Mouse (Mus musculus): Measurements from ENCODE around the gene Tec. TPM values are rescaled to one million over a fixed set of nuclear protein-coding genes. Genes with fewer than 3 reads are reported as not detected.

Gene Tec
- polyA plus RNA-seq, 1 experiment from 2014 or later = 4.6 TPM

GRCm38 (mm10) chr5:72758925-72759924, 109.1 kb downstream of the Tec start:
- no peaks in the 10 kb centered on the region for H3K27me3 ChIP-seq
- H3K4me1 ChIP-seq = no peaks in the 10 kb centered on the region
- no peaks in the 10 kb centered on the region for H3K9me3 ChIP-seq
- WGBS = 65% methylated on average over 13 of the region's 13 CpGs
- no peak for ATAC-seq (ENCODE audit: borderline replicate concordance, extremely low read depth, low FRiP score, low TSS enrichment)
- H3K36me3 ChIP-seq = no peaks in the 10 kb centered on the region
- no peak overlapping the region for H3K27ac ChIP-seq
- H3K9ac ChIP-seq = no peak overlapping the region
- no peak overlapping the region for H3K4me3 ChIP-seq
- no peak overlapping the region for H3K4me2 ChIP-seq

GRCm38 (mm10) chr5:72757155-72757773, 111.0 kb downstream of the Tec start:
- Histone ChIP-seq H3K27me3 (no peaks in the 10 kb centered on the region), H3K4me1 (no peaks in the 10 kb centered on the region), H3K27ac (no peak overlapping the region), H3K4me3 (no peak overlapping the region), H3K9ac (no peak overlapping the region), H3K9me3 (no peaks in the 10 kb centered on the region), H3K4me2 (no peak overlapping the region), H3K36me3 (no peaks in the 10 kb centered on the region)
- WGBS = 64% methylated on average over 18 of the region's 18 CpGs
- ATAC-seq (ENCODE audit: borderline replicate concordance, extremely low read depth, low FRiP score, low TSS enrichment) = no peak

GRCm38 (mm10) chr5:72755941-72756340, 112.3 kb downstream of the Tec start:
- no peak overlapping the region for H3K9ac ChIP-seq
- H3K4me3 ChIP-seq = no peak overlapping the region
- ATAC-seq (ENCODE audit: borderline replicate concordance, extremely low read depth, low FRiP score, low TSS enrichment) = no peak
- no peaks in the 10 kb centered on the region for H3K36me3 ChIP-seq
- H3K4me1 ChIP-seq = no peaks in the 10 kb centered on the region
- WGBS = 84% methylated on average over 8 of the region's 8 CpGs
- H3K4me2 ChIP-seq = no peak overlapping the region
- no peaks in the 10 kb centered on the region for H3K27me3 ChIP-seq
- H3K9me3 ChIP-seq = no peaks in the 10 kb centered on the region
- H3K27ac ChIP-seq = no peak overlapping the region

- no peaks in the 10 kb centered on the region for H3K36me3 ChIP-seq
- no peak overlapping the region for H3K4me3 ChIP-seq
- H3K4me2 ChIP-seq = no peak overlapping the region
- WGBS = 82% methylated on average over 2 of the region's 2 CpGs
- H3K27me3 ChIP-seq = no peaks in the 10 kb centered on the region
- H3K9me3 ChIP-seq = no peaks in the 10 kb centered on the region
- no peaks in the 10 kb centered on the region for H3K4me1 ChIP-seq
- H3K9ac ChIP-seq = no peak overlapping the region
- no peak for ATAC-seq (ENCODE audit: borderline replicate concordance, extremely low read depth, low FRiP score, low TSS enrichment)
- H3K27ac ChIP-seq = no peak overlapping the region
Measured at GRCm38 (mm10) chr5:72755035-72755434, 113.2 kb downstream of the Tec start.

- ATAC-seq (ENCODE audit: borderline replicate concordance, extremely low read depth, low FRiP score, low TSS enrichment) = no peak
- no peaks in the 10 kb centered on the region for H3K36me3 ChIP-seq
- H3K27ac ChIP-seq = no peak within 1 kb of the TSS
- no peaks in the 10 kb centered on the region for H3K4me1 ChIP-seq
- 69% methylated on average over 5 of the region's 5 CpGs for WGBS
- H3K9me3 ChIP-seq = no peaks in the 10 kb centered on the region
- no peak within 1 kb of the TSS for H3K4me2 ChIP-seq
- no peak within 1 kb of the TSS for H3K9ac ChIP-seq
- no peak within 1 kb of the TSS for H3K4me3 ChIP-seq
- H3K27me3 ChIP-seq = no peaks in the 10 kb centered on the region
Measured at GRCm38 (mm10) chr5:72752585-72752984, 115.7 kb downstream of the Tec start, which contains the start of gene Txk. Gene Txk, minus strand, starts transcription at chr5:72752777.

GRCm38 (mm10) chr5:72751056-72751758, 117.1 kb downstream of the Tec start:
- Histone ChIP-seq H3K4me1 (no peaks in the 10 kb centered on the region), H3K4me3 (no peak overlapping the region), H3K27ac (no peak overlapping the region), H3K4me2 (no peak overlapping the region), H3K9ac (no peak overlapping the region), H3K27me3 (no peaks in the 10 kb centered on the region), H3K36me3 (no peaks in the 10 kb centered on the region), H3K9me3 (no peaks in the 10 kb centered on the region)
- WGBS = 82% methylated on average over 7 of the region's 7 CpGs
- ATAC-seq (ENCODE audit: borderline replicate concordance, extremely low read depth, low FRiP score, low TSS enrichment) = no peak

GRCm38 (mm10) chr5:72750226-72750625, 118.1 kb downstream of the Tec start:
- no peak overlapping the region for H3K4me2 ChIP-seq
- no peak for ATAC-seq (ENCODE audit: borderline replicate concordance, extremely low read depth, low FRiP score, low TSS enrichment)
- no peaks in the 10 kb centered on the region for H3K36me3 ChIP-seq
- WGBS = 78% methylated on average over 5 of the region's 5 CpGs
- H3K9me3 ChIP-seq = no peaks in the 10 kb centered on the region
- no peak overlapping the region for H3K4me3 ChIP-seq
- no peak overlapping the region for H3K9ac ChIP-seq
- no peaks in the 10 kb centered on the region for H3K4me1 ChIP-seq
- H3K27ac ChIP-seq = no peak overlapping the region
- no peaks in the 10 kb centered on the region for H3K27me3 ChIP-seq

- WGBS = 56% methylated on average over 7 of the region's 7 CpGs
- Histone ChIP-seq H3K4me3 (no peak overlapping the region), H3K27me3 (no peaks in the 10 kb centered on the region), H3K27ac (no peak overlapping the region), H3K4me1 (no peaks in the 10 kb centered on the region), H3K36me3 (no peaks in the 10 kb centered on the region), H3K4me2 (no peak overlapping the region), H3K9ac (no peak overlapping the region), H3K9me3 (no peaks in the 10 kb centered on the region)
- ATAC-seq (ENCODE audit: borderline replicate concordance, extremely low read depth, low FRiP score, low TSS enrichment) = no peak
Measured at GRCm38 (mm10) chr5:72748659-72749265, 119.5 kb downstream of the Tec start.

- H3K9me3 ChIP-seq = no peaks in the 10 kb centered on the region
- H3K9ac ChIP-seq = no peak overlapping the region
- H3K27ac ChIP-seq = no peak overlapping the region
- H3K4me1 ChIP-seq = no peaks in the 10 kb centered on the region
- WGBS = 64% methylated on average over 4 of the region's 4 CpGs
- no peaks in the 10 kb centered on the region for H3K36me3 ChIP-seq
- no peak for ATAC-seq (ENCODE audit: borderline replicate concordance, extremely low read depth, low FRiP score, low TSS enrichment)
- H3K4me3 ChIP-seq = no peak overlapping the region
- no peaks in the 10 kb centered on the region for H3K27me3 ChIP-seq
- H3K4me2 ChIP-seq = no peak overlapping the region
Measured at GRCm38 (mm10) chr5:72747384-72747783, 120.9 kb downstream of the Tec start.

GRCm38 (mm10) chr5:72746461-72746860, 121.8 kb downstream of the Tec start:
- 55% methylated on average over 4 of the region's 4 CpGs for WGBS
- H3K4me3 ChIP-seq = no peak overlapping the region
- H3K9me3 ChIP-seq = no peaks in the 10 kb centered on the region
- no peak overlapping the region for H3K27ac ChIP-seq
- H3K4me2 ChIP-seq = no peak overlapping the region
- no peaks in the 10 kb centered on the region for H3K36me3 ChIP-seq
- H3K4me1 ChIP-seq = no peaks in the 10 kb centered on the region
- no peaks in the 10 kb centered on the region for H3K27me3 ChIP-seq
- H3K9ac ChIP-seq = no peak overlapping the region
- no peak for ATAC-seq (ENCODE audit: borderline replicate concordance, extremely low read depth, low FRiP score, low TSS enrichment)

GRCm38 (mm10) chr5:72743103-72743502, 125.2 kb downstream of the Tec start:
- Histone ChIP-seq H3K4me1 (no peaks in the 10 kb centered on the region), H3K36me3 (no peaks in the 10 kb centered on the region), H3K27me3 (no peaks in the 10 kb centered on the region), H3K4me3 (no peak overlapping the region), H3K4me2 (no peak overlapping the region), H3K27ac (no peak overlapping the region), H3K9ac (no peak overlapping the region), H3K9me3 (no peaks in the 10 kb centered on the region)
- WGBS = 91% methylated on average over 6 of the region's 6 CpGs
- no peak for ATAC-seq (ENCODE audit: borderline replicate concordance, extremely low read depth, low FRiP score, low TSS enrichment)
